24 mouse cellular contexts compared by ENCODE assay signal in the genomic region with DNA sequence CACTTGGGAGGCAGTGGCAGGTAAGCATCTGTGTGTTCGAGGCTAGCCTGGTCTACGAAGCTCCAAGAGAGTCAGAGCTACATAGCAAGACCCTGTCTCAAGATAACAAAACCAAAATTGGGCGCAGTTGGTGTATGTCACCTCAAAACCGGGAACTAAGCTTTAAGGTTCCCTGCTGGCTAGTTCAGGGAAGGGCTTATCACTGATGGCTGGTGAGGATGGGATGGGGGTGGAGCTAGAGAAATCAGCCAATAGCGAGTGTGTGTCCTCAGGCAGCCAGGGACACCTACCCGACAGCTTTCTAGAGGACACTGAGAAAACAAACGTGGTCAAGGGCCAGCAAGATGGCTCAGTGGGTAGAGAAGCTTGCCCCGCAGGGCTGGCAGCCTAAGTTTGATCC. TPM values are rescaled to one million over a fixed set of nuclear protein-coding genes. Genes with fewer than 3 reads are reported as not detected.
"Had no signal": no experiment of that assay in that cellular context is flagged by ENCODE, and none has a peak within 500 bp of the region (broad histone marks: within the 10 kb centered on the region; RNA-seq: fewer than 3 reads in every experiment).

No protein-coding gene starts in this region.

- H3K27ac ChIP-seq: neural tube, embryonic 12.5 days; neural tube, embryonic 15.5 days; stomach, embryonic 15.5 days had no signal

- H3K9ac ChIP-seq: neural tube, embryonic 12.5 days; neural tube, embryonic 13.5 days; neural tube, embryonic 15.5 days; stomach, embryonic 15.5 days had no signal

- DNase-seq: retina, postnatal 1 day; right cerebral cortex, adult 18-20 months; right cerebral cortex, postnatal 14 days; right cerebral cortex, postnatal 25 days; right cerebral cortex, postnatal 4 days; spleen, adult 18-20 months; thymus, adult 18-20 months; thymus, adult 2 months; thymus, postnatal 14 days; thymus, postnatal 25 days; thymus, postnatal 36 days; thymus, postnatal 4 days had no signal

- H3K9me3 ChIP-seq: neural tube, embryonic 12.5 days; neural tube, embryonic 13.5 days; neural tube, embryonic 15.5 days; stomach, embryonic 15.5 days had no signal

- H3K27me3 ChIP-seq: neural tube, embryonic 12.5 days; neural tube, embryonic 13.5 days; neural tube, embryonic 15.5 days; stomach, embryonic 15.5 days had no signal

- H3K4me1 ChIP-seq: neural tube, embryonic 12.5 days; neural tube, embryonic 15.5 days; stomach, embryonic 15.5 days had no signal

- H3K4me3 ChIP-seq: neural tube, embryonic 12.5 days; neural tube, embryonic 13.5 days; neural tube, embryonic 15.5 days; stomach, embryonic 15.5 days had no signal

- H3K36me3 ChIP-seq: neural tube, embryonic 12.5 days; neural tube, embryonic 13.5 days; neural tube, embryonic 15.5 days; stomach, embryonic 15.5 days had no signal

RNA-seq across cellular contexts. Expression of gene Cdsn, which starts 6.3 kb away (rescaled TPM):
- total RNA-seq: neutrophil, adult 5-6 weeks had no signal
- polyA plus RNA-seq: neural tube, embryonic 12.5 days; neural tube, embryonic 13.5 days had no signal

RNA-seq across cellular contexts. Expression of gene 2300002M23Rik, which starts 9.0 kb away (rescaled TPM):
- total RNA-seq: neutrophil, adult 5-6 weeks had no signal
- polyA plus RNA-seq: neural tube, embryonic 11.5 days; neural tube, embryonic 12.5 days; neural tube, embryonic 13.5 days; neural tube, embryonic 14.5 days; neural tube, embryonic 15.5 days; small intestine, adult 2 months; spleen, adult 2 months; stomach, embryonic 14.5 days; testis, adult 2 months; urinary bladder, adult 2 months had no signal

RNA-seq across cellular contexts. Expression of gene Psors1c2, which starts 25.2 kb away (rescaled TPM):
- total RNA-seq: neutrophil, adult 5-6 weeks had no signal
